Mouse (Mus musculus) midbrain, embryonic 13.5 days (tissue): ENCODE measurements around the gene 1700013F07Rik. TPM values are rescaled to one million over a fixed set of nuclear protein-coding genes. Genes with fewer than 3 reads are reported as not detected.

Experiments used
- ATAC-seq: fragments of 200-750 bp; cut with Nextera tagmentation; 2 replicates; pipeline ENCODE4 v1.8.0; 2017; ENCODE audit warnings: mild to moderate bottlenecking, moderate TSS enrichment, moderate library complexity
- H3K27ac ChIP-seq: fragments of 300-500 bp; sonication (generic); 2 replicates; pipeline ENCODE4 v1.5.1; 2015; ENCODE audit warnings: inconsistent platforms, mild to moderate bottlenecking, moderate library complexity
- H3K27me3 ChIP-seq: fragments of 300-500 bp; sonication (generic); 2 replicates; pipeline ENCODE4 v1.6.1; 2015; ENCODE audit warnings: mild to moderate bottlenecking, inconsistent platforms
- H3K36me3 ChIP-seq: fragments of 300-500 bp; sonication (generic); 2 replicates; pipeline ENCODE4 v1.6.1; 2015; ENCODE audit warnings: mild to moderate bottlenecking, inconsistent platforms
- H3K4me1 ChIP-seq: fragments of 300-500 bp; sonication (generic); replicated peaks from 2 replicates; pipeline ENCODE4 v1.6.1; 2015; ENCODE audit warnings: inconsistent platforms
- H3K4me2 ChIP-seq: fragments of 300-500 bp; sonication (generic); replicated peaks from 2 replicates; pipeline ENCODE4 v1.6.1; 2015; ENCODE audit warnings: moderate library complexity, mild to moderate bottlenecking, inconsistent platforms
- H3K4me3 ChIP-seq: fragments of 300-500 bp; sonication (generic); replicated peaks from 2 replicates; pipeline ENCODE4 v1.5.1; 2015; ENCODE audit warnings: mild to moderate bottlenecking, inconsistent platforms
- H3K9ac ChIP-seq: fragments of 300-500 bp; sonication (generic); replicated peaks from 2 replicates; pipeline ENCODE4 v1.6.1; 2015; ENCODE audit warnings: mild to moderate bottlenecking, inconsistent platforms
- H3K9me3 ChIP-seq: fragments of 300-500 bp; sonication (generic); 2 replicates; pipeline ENCODE4 v1.6.1; 2016; ENCODE audit warnings: mild to moderate bottlenecking, inconsistent platforms
- WGBS: fragments of 180-500 bp; shearing (Covaris S2); methylation state at CpG from one replicate; pipeline ENCODE4 v1.1.7; 2015; 5-methylcytosine and 5-hydroxymethylcytosine counted together
- microRNA-seq: library from miRNA; unstranded; fragments of <30 nt; microRNA quantifications from one replicate; pipeline ENCODE4, GENCODE M21; 2016
- polyA plus RNA-seq: library from polyadenylated mRNA; unstranded; fragments of >200 nt; fragmentation: Nextera tagmentation; extraction: Ambion mirVana; gene quantifications from 2 replicates; pipeline ENCODE4 v1.2.1, GENCODE M21; 2015

Gene 1700013F07Rik
- polyA plus RNA-seq, 1 experiment from 2014 or later, result 0.58 TPM

DNA sequence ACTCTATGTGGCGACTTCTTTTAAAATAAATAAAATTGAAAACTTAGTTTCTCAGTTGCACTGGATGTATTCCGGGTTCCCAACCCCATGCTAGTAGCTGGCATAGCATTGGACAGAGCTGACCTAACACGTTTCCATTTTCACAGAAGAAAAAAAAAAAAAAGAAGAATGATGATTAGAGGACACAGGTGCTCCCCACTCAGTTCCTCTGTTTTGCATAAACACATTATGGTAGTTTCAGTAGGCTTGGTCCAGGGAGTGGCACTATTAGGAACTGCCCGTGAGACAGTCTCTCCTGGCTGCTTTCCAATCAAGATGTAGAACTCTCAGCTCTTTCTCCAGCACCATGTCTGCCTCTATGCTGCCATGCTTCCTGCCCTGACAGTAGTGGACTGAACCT lies 50.6 kb downstream of the 1700013F07Rik start:
- H3K9ac ChIP-seq, result no peak overlapping the region
- WGBS, result 86% methylated on average over 4 of the region's 4 CpGs

DNA sequence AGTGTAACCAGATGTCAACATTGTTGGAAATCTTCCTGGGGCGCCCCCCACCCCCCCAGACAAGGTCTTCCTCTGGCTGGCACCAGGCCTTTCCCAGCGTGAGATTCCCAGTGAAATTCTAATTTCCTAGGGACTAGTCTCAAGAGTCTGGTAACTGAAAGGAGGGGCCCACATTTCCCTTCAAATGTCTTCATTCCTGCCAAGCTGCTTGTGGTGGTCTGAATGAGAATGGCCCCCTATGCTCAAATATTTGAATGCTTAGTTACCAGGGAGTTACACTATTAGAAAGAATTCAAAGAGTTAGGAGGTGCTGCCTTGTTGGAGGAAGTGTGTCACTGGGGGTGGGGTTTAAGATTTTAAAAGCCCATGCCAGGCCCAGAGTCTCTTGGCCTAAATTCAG lies 54.5 kb downstream of the 1700013F07Rik start:
- 26% methylated on average over 2 of the region's 2 CpGs for WGBS
- Histone ChIP-seq H3K9me3 (no peaks in the 10 kb centered on the region), H3K4me3 (no peak overlapping the region), H3K27ac (no peak overlapping the region), H3K4me1 (peaks cover 10% of the 10 kb centered on the region), H3K4me2 (no peak overlapping the region), H3K36me3 (no peaks in the 10 kb centered on the region), H3K9ac (no peak overlapping the region), H3K27me3 (no peaks in the 10 kb centered on the region)
- no peak for ATAC-seq

More for the DNA sequence above, 50.6 kb downstream of the 1700013F07Rik start:
- H3K4me2 ChIP-seq, result no peak overlapping the region
- no peaks in the 10 kb centered on the region for H3K9me3 ChIP-seq
- no peak for ATAC-seq
- peaks cover 5% of the 10 kb centered on the region; the same call in 1 of the 2 replicates for H3K36me3 ChIP-seq
- H3K27me3 ChIP-seq, result no peaks in the 10 kb centered on the region
- no peak overlapping the region for H3K27ac ChIP-seq
- H3K4me3 ChIP-seq, result no peak overlapping the region
- H3K4me1 ChIP-seq, result no peaks in the 10 kb centered on the region

DNA sequence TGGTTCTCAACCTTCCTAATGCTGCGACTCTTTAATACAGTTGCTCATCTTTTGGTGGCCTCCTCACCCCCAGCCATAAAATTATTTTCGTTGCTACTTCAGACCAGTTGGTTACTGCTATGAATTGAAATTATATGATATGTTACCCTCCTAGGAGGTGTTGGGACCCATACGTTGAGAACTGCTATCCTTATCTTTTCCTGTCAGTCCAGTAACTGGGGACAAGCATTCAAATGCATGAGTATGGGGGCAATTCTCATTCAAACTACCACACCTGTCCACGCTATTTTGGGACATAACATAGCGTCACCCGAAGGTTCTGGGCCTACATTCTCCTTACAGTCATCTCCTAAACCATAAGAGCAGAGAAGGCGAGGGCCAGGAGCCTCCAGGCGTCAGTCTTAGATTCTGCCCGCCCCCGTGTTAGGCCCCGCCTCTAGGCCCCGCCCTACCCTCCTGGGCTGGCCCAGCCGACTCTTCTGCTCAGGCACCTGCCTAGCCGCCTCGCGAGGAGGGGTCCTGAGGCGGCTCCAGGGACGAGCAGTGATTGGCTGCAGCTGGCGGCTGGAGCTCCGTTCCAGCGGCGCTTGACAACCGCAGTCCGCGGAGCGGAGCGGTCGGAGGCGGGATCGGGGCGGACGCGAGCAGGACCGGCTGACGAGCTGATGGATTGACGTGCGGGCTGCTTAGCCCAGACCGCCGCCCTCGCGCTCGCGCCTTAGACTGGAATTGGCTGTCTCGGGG lies 57.0 kb downstream of the 1700013F07Rik start, which contains the start of gene Wdr47:
TSS of gene Wdr47 (plus strand) at position 494 of the 744 bp plus-strand sequence.
- no peaks in the 10 kb centered on the region for H3K9me3 ChIP-seq
- peak within 1 kb of the TSS; percentile 98 for H3K27ac ChIP-seq
- ATAC-seq, result peak; percentile 99
- peaks cover 17% of the 10 kb centered on the region for H3K4me1 ChIP-seq
- H3K36me3 ChIP-seq, result no peaks in the 10 kb centered on the region
- WGBS, result 7% methylated on average over 40 of the region's 44 CpGs
- H3K4me2 ChIP-seq, result peak within 1 kb of the TSS; percentile 70
- H3K27me3 ChIP-seq, result no peaks in the 10 kb centered on the region
- H3K9ac ChIP-seq, result peak within 1 kb of the TSS; percentile 97
- peak within 1 kb of the TSS; percentile 96 for H3K4me3 ChIP-seq

DNA sequence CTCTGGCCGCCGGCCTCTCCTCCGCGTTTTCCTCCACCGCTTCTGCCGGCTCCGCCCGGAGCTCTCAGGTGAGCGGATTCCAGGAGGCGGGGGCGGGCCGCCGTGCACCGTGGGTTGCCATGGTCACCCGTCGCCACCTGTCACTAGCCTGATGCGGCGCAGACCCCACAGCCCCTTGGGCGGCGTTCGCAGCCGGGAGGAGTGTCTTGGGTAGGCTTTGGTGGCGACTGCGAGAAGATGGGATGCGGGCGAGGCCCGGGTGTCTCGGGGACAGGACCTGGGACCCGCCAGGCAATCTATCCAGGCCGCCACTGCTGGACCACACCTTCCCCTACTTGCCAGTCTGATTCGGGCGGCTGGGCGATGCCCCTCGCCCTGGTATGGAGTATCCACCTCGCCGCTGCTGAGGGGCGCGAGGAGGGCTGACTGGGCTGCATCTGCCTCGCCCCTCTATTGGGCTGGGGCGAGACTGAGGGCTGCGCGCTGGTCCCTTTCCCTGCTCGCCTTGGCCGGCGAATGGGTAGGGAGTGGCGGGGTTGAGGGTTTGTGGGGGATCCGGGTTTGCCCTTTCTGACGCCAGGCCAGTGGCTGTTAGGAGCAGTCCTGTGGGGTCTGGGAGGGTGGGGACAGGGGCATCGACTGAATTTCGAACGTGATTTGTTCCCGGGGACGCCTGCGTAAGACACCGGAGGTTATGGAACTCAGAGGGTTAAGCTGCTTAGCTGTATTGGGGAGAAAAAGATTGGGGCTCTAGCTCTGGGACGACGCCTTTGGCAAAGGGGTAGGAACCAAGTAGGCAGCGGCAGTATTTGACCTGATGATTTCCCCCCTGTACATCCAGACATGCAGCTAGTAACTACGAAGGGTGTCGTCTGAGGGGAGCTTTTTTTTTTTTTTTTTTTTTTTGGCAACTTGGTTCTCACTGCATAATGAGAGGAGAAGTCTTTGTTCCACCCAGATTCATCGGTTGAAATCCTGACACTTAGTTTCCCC lies 57.9 kb downstream of the 1700013F07Rik start:
- ATAC-seq, result peak; percentile 91
- Histone ChIP-seq H3K4me3 (peak overlapping the region; percentile 96), H3K4me2 (peak overlapping the region; percentile 70), H3K27ac (peak overlapping the region; percentile 98), H3K27me3 (no peaks in the 10 kb centered on the region), H3K9ac (peak overlapping the region; percentile 97), H3K9me3 (no peaks in the 10 kb centered on the region), H3K4me1 (peaks cover 19% of the 10 kb centered on the region), H3K36me3 (no peaks in the 10 kb centered on the region)
- under 1% methylated on average over 59 of the region's 61 CpGs for WGBS

Small RNAs within 50 kb of the gene (microRNA-seq; reads per million reads assigned to microRNA genes)
- gene Gm22860, result not detected

Other genes with a start within 250 kb of the 1700013F07Rik start
- not detected in 2 replicates for gene Mybphl, start 169.2 kb upstream of the 1700013F07Rik start, polyA plus RNA-seq
- 23.7 and 25.4 TPM in 2 replicates for gene Psrc1, start 150.3 kb upstream of the 1700013F07Rik start, polyA plus RNA-seq
- gene Celsr2, start 118.6 kb upstream of the 1700013F07Rik start, polyA plus RNA-seq, result 56.5 and 65.5 TPM in 2 replicates
- gene Sars, start 88.9 kb upstream of the 1700013F07Rik start, polyA plus RNA-seq, result 208 and 216 TPM in 2 replicates
- gene 5330417C22Rik, start 2.4 kb downstream of the 1700013F07Rik start, polyA plus RNA-seq, result 7.5 and 9.8 TPM in 2 replicates
- gene Tmem167b, start 28.3 kb downstream of the 1700013F07Rik start, polyA plus RNA-seq, result 66.4 and 67.6 TPM in 2 replicates
- gene Taf13, start 37.5 kb downstream of the 1700013F07Rik start, polyA plus RNA-seq, result 68.8 and 82.1 TPM in 2 replicates
- 95.9 and 98.5 TPM in 2 replicates for gene Wdr47, start 57.1 kb downstream of the 1700013F07Rik start, polyA plus RNA-seq
- gene Clcc1, start 119.8 kb downstream of the 1700013F07Rik start, polyA plus RNA-seq, result 52.3 and 57.5 TPM in 2 replicates
- 40.1 and 40.7 TPM in 2 replicates for gene Gpsm2, start 188.2 kb downstream of the 1700013F07Rik start, polyA plus RNA-seq
- gene Aknad1, start 205.5 kb downstream of the 1700013F07Rik start, polyA plus RNA-seq, result not detected in 2 replicates